Mouse (Mus musculus): Measurements from ENCODE around the gene Tbpl1. TPM values are rescaled to one million over a fixed set of nuclear protein-coding genes. Genes with fewer than 3 reads are reported as not detected.

The Tbpl1 gene
- polyA plus RNA-seq, 1 experiment from 2014 or later, result 20.8 TPM

GRCm38 (mm10) chr10:22732181-22732580 lies 443 bp upstream of the Tbpl1 start:
- peak overlapping the region; percentile 95 for H3K4me3 ChIP-seq (replicated peaks)
- peak overlapping the region; percentile 91 for H3K4me2 ChIP-seq
- no peak for ATAC-seq (ENCODE audit: insufficient read depth)
- no peaks in the 10 kb centered on the region for H3K9me3 ChIP-seq (replicated peaks)
- no peaks in the 10 kb centered on the region for H3K36me3 ChIP-seq (replicated peaks)
- H3K27ac ChIP-seq (replicated peaks), result peak overlapping the region; percentile 90; the same call in 1 of the 2 replicates
- H3K9ac ChIP-seq, result peak overlapping the region; percentile 90; the same call in 1 of the 2 replicates
- no peaks in the 10 kb centered on the region for H3K27me3 ChIP-seq
- WGBS (ENCODE audit: insufficient replicate concordance), result 14% methylated on average over 10 of the region's 10 CpGs
- H3K4me1 ChIP-seq (replicated peaks), result peaks cover 34% of the 10 kb centered on the region

DNA sequence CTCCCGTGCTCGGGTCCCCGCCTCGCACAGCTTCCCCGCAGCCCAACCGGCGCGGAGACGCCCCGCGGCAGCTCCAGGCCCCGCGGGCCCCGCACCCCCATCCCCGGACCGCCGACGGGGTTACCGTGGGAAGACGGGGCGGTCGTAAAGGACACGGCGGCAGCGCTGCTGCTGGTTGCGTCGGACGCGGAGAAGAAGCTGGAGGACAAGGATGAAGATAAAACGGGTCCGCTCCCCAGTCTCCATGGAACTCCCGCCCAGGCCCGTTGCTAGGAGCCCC lies 806 bp downstream of the Tbpl1 start:
- peak; percentile 50 for ATAC-seq (ENCODE audit: insufficient read depth)
- H3K27ac ChIP-seq (replicated peaks), result peak overlapping the region; percentile 90
- no peaks in the 10 kb centered on the region for H3K9me3 ChIP-seq (replicated peaks)
- WGBS (ENCODE audit: insufficient replicate concordance), result 0% methylated on average over 33 of the region's 33 CpGs
- H3K4me2 ChIP-seq, result peak overlapping the region; percentile 91
- no peaks in the 10 kb centered on the region for H3K27me3 ChIP-seq
- H3K9ac ChIP-seq, result peak overlapping the region; percentile 90
- peaks cover 46% of the 10 kb centered on the region for H3K4me1 ChIP-seq (replicated peaks)
- H3K4me3 ChIP-seq (replicated peaks), result peak overlapping the region; percentile 95
- no peaks in the 10 kb centered on the region for H3K36me3 ChIP-seq (replicated peaks)

DNA sequence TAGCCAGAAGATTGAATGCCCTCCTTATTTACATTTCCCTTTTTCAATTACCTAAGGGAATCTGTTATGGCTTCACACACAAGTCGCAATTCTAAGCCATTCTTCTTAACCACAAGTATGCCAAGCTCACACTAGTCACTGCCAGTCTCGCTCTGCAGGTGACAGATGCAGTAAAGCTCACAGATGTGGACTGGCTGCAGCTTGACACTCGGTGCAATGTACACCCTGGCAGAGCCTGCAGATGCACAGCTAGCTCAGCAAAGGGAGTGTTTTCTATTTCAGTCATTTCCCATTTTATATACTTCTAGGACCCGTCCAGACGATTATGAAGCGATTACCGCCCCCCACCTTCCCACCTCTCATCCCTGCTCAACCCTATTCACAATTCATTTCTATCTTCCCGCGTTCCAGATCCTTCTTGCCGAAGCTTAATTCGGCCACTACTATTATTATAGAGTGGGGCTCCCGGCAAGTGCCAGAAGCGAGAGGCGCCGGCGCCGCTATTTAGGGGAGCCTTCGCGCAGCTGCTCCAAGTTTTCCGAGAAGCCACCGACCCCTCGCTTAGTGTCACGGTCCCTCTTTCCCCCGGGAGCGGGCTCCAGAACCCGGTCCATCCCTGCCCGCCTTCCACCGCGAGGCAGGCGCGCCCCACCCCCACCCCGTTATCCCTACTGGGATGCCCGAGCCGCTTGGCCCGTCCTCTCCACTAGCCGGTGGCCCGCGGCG lies 1.3 kb downstream of the Tbpl1 start:
- no peaks in the 10 kb centered on the region for H3K27me3 ChIP-seq
- H3K9me3 ChIP-seq (replicated peaks), result no peaks in the 10 kb centered on the region
- H3K4me3 ChIP-seq (replicated peaks), result peak overlapping the region; percentile 95
- WGBS (ENCODE audit: insufficient replicate concordance), result 1% methylated on average over 39 of the region's 39 CpGs
- no peaks in the 10 kb centered on the region for H3K36me3 ChIP-seq (replicated peaks)
- peaks cover 46% of the 10 kb centered on the region for H3K4me1 ChIP-seq (replicated peaks)
- H3K27ac ChIP-seq (replicated peaks), result peak overlapping the region; percentile 90
- H3K9ac ChIP-seq, result peak overlapping the region; percentile 90
- peak overlapping the region; percentile 91 for H3K4me2 ChIP-seq
- ATAC-seq (ENCODE audit: insufficient read depth), result peak; percentile 71

GRCm38 (mm10) chr10:22728257-22728656 lies 3.5 kb downstream of the Tbpl1 start:
- Histone ChIP-seq H3K4me2 (no peak overlapping the region), H3K9me3 (replicated peaks) (no peaks in the 10 kb centered on the region), H3K4me1 (replicated peaks) (peaks cover 57% of the 10 kb centered on the region), H3K27me3 (no peaks in the 10 kb centered on the region), H3K4me3 (replicated peaks) (no peak overlapping the region), H3K27ac (replicated peaks) (no peak overlapping the region), H3K9ac (no peak overlapping the region), H3K36me3 (replicated peaks) (no peaks in the 10 kb centered on the region)
- WGBS (ENCODE audit: insufficient replicate concordance), result 74% methylated on average over 1 of the region's 1 CpGs
- ATAC-seq (ENCODE audit: insufficient read depth), result no peak

DNA sequence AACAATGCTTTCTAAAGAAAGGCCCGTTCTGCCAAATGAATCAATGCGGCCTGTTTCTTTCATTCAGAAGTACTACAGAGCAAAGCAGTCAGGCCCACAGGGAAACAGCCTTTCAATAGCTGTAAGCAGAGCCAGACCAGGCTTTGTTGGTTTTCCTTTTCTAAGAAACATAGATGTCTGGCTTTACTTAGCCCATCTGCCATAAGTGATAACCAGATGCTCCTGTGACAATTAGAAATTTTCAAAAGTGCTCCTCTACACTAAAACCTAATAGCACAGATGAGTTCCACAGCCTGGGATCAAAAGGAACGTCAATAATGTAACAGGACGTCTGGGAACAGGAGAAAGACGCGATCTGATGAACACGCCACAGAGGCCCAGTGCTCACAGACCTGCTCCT lies 5.4 kb downstream of the Tbpl1 start:
- peaks cover 44% of the 10 kb centered on the region for H3K4me1 ChIP-seq (replicated peaks)
- no peaks in the 10 kb centered on the region for H3K36me3 ChIP-seq (replicated peaks)
- no peaks in the 10 kb centered on the region for H3K9me3 ChIP-seq (replicated peaks)
- H3K27ac ChIP-seq (replicated peaks), result no peak overlapping the region
- 63% methylated on average over 7 of the region's 7 CpGs for WGBS (ENCODE audit: insufficient replicate concordance)
- no peak overlapping the region for H3K4me3 ChIP-seq (replicated peaks)
- no peaks in the 10 kb centered on the region for H3K27me3 ChIP-seq
- no peak overlapping the region for H3K4me2 ChIP-seq
- H3K9ac ChIP-seq, result no peak overlapping the region
- ATAC-seq (ENCODE audit: insufficient read depth), result no peak

DNA sequence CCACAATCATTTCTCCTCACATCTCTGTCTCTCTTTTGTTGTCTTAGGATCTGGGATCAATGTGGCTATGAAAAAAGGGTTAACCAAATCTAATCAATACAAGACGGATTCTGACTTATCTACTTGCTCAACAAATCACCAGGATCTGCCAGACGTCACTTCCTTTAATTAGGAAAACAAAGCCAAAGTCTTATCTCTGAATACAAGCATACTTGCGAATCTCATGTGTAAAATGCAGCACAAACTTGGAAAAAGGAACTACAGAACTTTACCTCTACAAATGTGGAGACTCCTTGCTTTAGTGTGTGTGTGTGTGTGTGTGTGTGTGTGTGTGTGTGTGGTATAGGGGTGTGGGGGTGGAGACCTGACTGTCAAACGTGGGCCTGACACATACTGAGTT lies 6.6 kb downstream of the Tbpl1 start:
- Histone ChIP-seq H3K36me3 (replicated peaks) (no peaks in the 10 kb centered on the region), H3K4me1 (replicated peaks) (peaks cover 39% of the 10 kb centered on the region), H3K9ac (no peak overlapping the region), H3K9me3 (replicated peaks) (no peaks in the 10 kb centered on the region), H3K4me3 (replicated peaks) (no peak overlapping the region), H3K27me3 (no peaks in the 10 kb centered on the region), H3K27ac (replicated peaks) (no peak overlapping the region), H3K4me2 (no peak overlapping the region)
- ATAC-seq (ENCODE audit: insufficient read depth), result no peak
- WGBS (ENCODE audit: insufficient replicate concordance), result 16% methylated on average over 4 of the region's 4 CpGs

DNA sequence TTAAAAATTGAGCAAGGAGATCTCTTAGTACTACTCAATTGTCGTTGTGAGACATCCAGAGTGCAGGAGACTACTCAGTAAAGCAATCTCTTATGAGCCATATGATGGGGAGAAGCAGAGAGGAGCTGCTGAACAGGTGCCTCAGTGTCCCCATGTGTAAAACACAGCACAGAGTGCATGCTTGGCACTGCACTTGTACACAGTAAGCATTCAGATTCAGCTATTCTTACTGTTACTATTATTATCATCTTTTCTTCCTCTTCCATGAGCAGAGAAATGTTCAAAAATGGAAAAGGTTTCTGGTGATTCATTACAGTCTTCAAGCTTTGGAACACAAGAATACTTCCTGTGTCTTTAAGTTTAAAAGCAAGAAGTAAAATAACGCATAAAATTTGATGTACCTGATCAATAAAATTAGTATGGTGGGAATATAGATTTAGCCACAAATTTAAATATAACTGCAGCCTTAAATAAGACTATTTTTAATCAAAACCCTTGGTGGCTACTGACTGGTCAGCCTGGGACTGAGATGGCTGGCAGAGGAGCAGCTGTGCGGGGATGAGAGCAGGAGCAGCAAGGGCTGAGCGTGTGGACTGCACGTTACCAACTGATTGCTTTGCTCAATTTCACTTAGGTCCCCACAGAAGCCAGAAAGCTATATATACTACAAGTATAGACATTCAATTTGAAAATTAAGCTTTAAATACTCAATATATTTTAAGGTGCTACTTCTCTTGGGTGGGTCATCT lies 10.8 kb downstream of the Tbpl1 start:
- Histone ChIP-seq H3K27ac (replicated peaks) (no peak overlapping the region), H3K4me1 (replicated peaks) (peaks cover 11% of the 10 kb centered on the region; the same call in 1 of the 2 replicates), H3K9ac (no peak overlapping the region), H3K36me3 (replicated peaks) (no peaks in the 10 kb centered on the region), H3K4me2 (no peak overlapping the region), H3K27me3 (no peaks in the 10 kb centered on the region), H3K4me3 (replicated peaks) (no peak overlapping the region), H3K9me3 (replicated peaks) (no peaks in the 10 kb centered on the region)
- no peak for ATAC-seq (ENCODE audit: insufficient read depth)
- WGBS (ENCODE audit: insufficient replicate concordance), result 71% methylated on average over 5 of the region's 5 CpGs

DNA sequence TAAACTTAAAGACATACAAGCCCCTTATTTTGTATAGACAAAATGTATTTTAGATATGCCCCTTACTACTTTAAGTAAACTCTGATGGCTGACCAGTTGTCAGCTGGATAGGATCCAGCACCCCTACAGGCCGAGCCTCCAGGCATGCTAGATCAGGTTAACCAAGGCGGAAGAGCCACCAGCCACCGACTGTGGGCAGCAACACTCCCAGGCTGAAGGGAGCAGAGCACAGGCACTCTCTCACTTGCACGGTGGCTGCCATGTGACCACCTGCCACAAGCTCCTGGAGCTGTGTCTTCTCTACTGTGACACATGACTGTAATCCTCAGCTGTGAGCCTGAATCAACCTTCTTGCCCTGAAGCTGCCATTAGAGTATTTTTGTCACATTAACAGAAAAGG lies 13.3 kb downstream of the Tbpl1 start:
- ATAC-seq (ENCODE audit: insufficient read depth), result no peak
- Histone ChIP-seq H3K4me1 (replicated peaks) (no peaks in the 10 kb centered on the region), H3K27me3 (no peaks in the 10 kb centered on the region), H3K4me2 (no peak overlapping the region), H3K27ac (replicated peaks) (no peak overlapping the region), H3K9me3 (replicated peaks) (no peaks in the 10 kb centered on the region), H3K4me3 (replicated peaks) (no peak overlapping the region), H3K36me3 (replicated peaks) (no peaks in the 10 kb centered on the region), H3K9ac (no peak overlapping the region)
- WGBS (ENCODE audit: insufficient replicate concordance), result 34% methylated on average over 4 of the region's 4 CpGs

GRCm38 (mm10) chr10:22714520-22714919 lies 17.2 kb downstream of the Tbpl1 start:
- Histone ChIP-seq H3K9ac (no peak overlapping the region), H3K9me3 (replicated peaks) (no peaks in the 10 kb centered on the region), H3K27ac (replicated peaks) (no peak overlapping the region), H3K27me3 (no peaks in the 10 kb centered on the region), H3K36me3 (replicated peaks) (0 out of 2 replicates have a peak, but pooled peaks cover 7% of the 10 kb centered on the region), H3K4me1 (replicated peaks) (no peaks in the 10 kb centered on the region), H3K4me2 (no peak overlapping the region), H3K4me3 (replicated peaks) (no peak overlapping the region)
- WGBS (ENCODE audit: insufficient replicate concordance), result 50% methylated on average over 4 of the region's 4 CpGs
- ATAC-seq (ENCODE audit: insufficient read depth), result no peak

- WGBS (ENCODE audit: insufficient replicate concordance), result 74% methylated on average over 2 of the region's 2 CpGs
- Histone ChIP-seq H3K27me3 (no peaks in the 10 kb centered on the region), H3K27ac (replicated peaks) (no peak overlapping the region), H3K9me3 (replicated peaks) (no peaks in the 10 kb centered on the region), H3K4me3 (replicated peaks) (no peak overlapping the region), H3K4me1 (replicated peaks) (no peaks in the 10 kb centered on the region), H3K4me2 (no peak overlapping the region), H3K36me3 (replicated peaks) (peaks cover 21% of the 10 kb centered on the region), H3K9ac (no peak overlapping the region)
- no peak for ATAC-seq (ENCODE audit: insufficient read depth)
These were observed 18.8 kb downstream of the Tbpl1 start for GRCm38 (mm10) chr10:22712955-22713354.

- peaks cover 46% of the 10 kb centered on the region for H3K36me3 ChIP-seq (replicated peaks)
- 86% methylated on average over 13 of the region's 13 CpGs for WGBS (ENCODE audit: insufficient replicate concordance)
These were observed 21.5 kb downstream of the Tbpl1 start for GRCm38 (mm10) chr10:22710173-22710777.

More at GRCm38 (mm10) chr10:22710173-22710777, 21.5 kb downstream of the Tbpl1 start:
- H3K4me2 ChIP-seq, result no peak overlapping the region
- no peaks in the 10 kb centered on the region for H3K4me1 ChIP-seq (replicated peaks)
- H3K27ac ChIP-seq (replicated peaks), result no peak overlapping the region
- H3K4me3 ChIP-seq (replicated peaks), result no peak overlapping the region
- no peaks in the 10 kb centered on the region for H3K9me3 ChIP-seq (replicated peaks)
- no peaks in the 10 kb centered on the region for H3K27me3 ChIP-seq
- no peak for ATAC-seq (ENCODE audit: insufficient read depth)
- H3K9ac ChIP-seq, result no peak overlapping the region
